Mouse (Mus musculus) lung, embryonic 15.5 days (tissue): ENCODE data around the gene Serpina9. TPM values are rescaled to one million over a fixed set of nuclear protein-coding genes. Genes with fewer than 3 reads are reported as not detected.
"Not testable (repeated sequence)": the region's sequence is repeated elsewhere in the genome, so short reads cannot be mapped to it uniquely, and the experiment has no call there.

Source experiments
- ATAC-seq: fragments of 200-750 bp; cut with Nextera tagmentation; 2 replicates; pipeline ENCODE4 v1.8.0; 2017; ENCODE audit warnings: moderate number of reproducible peaks, borderline replicate concordance; ENCODE audit not compliant: low FRiP score, low TSS enrichment; ENCODE audit errors: extremely low read depth
- H3K27ac ChIP-seq: fragments of 300-500 bp; sonication (generic); 2 replicates; pipeline ENCODE4 v1.5.1; 2015; ENCODE audit warnings: moderate library complexity, mild to moderate bottlenecking, inconsistent platforms
- H3K27me3 ChIP-seq: fragments of 300-500 bp; sonication (generic); 2 replicates; pipeline ENCODE4 v1.6.1; 2015; ENCODE audit warnings: inconsistent platforms
- H3K36me3 ChIP-seq: fragments of 300-500 bp; sonication (generic); 2 replicates; pipeline ENCODE4 v1.6.1; 2015; ENCODE audit warnings: inconsistent platforms
- H3K4me1 ChIP-seq: fragments of 300-500 bp; sonication (generic); 2 replicates; pipeline ENCODE4 v1.6.1; 2015; ENCODE audit warnings: inconsistent platforms
- H3K4me2 ChIP-seq: fragments of 300-500 bp; sonication (generic); 2 replicates; pipeline ENCODE4 v1.6.1; 2015; ENCODE audit warnings: inconsistent platforms, mild to moderate bottlenecking, moderate library complexity
- H3K4me3 ChIP-seq: fragments of 300-500 bp; sonication (generic); 2 replicates; pipeline ENCODE4 v1.5.1; 2015; ENCODE audit warnings: mild to moderate bottlenecking, inconsistent platforms
- H3K9ac ChIP-seq: fragments of 300-500 bp; sonication (generic); 2 replicates; pipeline ENCODE4 v1.6.1; 2015; ENCODE audit warnings: inconsistent platforms
- H3K9me3 ChIP-seq: fragments of 300-500 bp; sonication (generic); 2 replicates; pipeline ENCODE4 v1.6.1; 2016; ENCODE audit warnings: inconsistent platforms
- WGBS: fragments of 180-500 bp; shearing (Covaris S2); methylation state at CpG from one replicate; pipeline ENCODE4 v1.1.7; 2015; 5-methylcytosine and 5-hydroxymethylcytosine counted together
- polyA plus RNA-seq: library from polyadenylated mRNA; unstranded; fragments of >200 nt; fragmentation: Nextera tagmentation; extraction: Ambion mirVana; gene quantifications from 2 replicates; pipeline ENCODE4 v1.2.1, GENCODE M21; 2015

The Serpina9 gene
- polyA plus RNA-seq, 1 experiment from 2014 or later = 0.32 TPM

DNA sequence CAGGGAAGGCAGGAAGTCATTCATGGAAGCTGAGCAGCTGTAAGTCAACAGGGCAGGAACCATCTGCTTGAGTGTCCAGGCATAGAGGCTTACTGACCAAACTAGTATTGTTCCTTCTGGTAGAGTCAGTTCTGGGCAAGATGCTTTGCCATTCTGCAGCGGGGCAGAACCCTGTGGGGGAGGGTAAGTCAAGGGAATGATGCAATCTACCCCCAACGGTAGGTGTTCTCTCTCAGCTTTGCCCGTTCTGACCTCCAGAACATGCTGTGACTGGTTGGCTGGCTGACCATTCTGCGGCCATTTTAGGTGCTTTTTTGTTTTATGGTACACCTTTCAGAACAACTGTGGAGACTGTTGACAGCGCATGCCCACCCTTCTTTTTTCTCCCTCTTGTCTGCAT, 51.2 kb downstream of the Serpina9 start:
- no peaks in the 10 kb centered on the region for H3K4me1 ChIP-seq
- no peak for ATAC-seq
- 80% methylated on average over 5 of the region's 5 CpGs for WGBS
- H3K36me3 ChIP-seq = no peaks in the 10 kb centered on the region
- no peaks in the 10 kb centered on the region for H3K27me3 ChIP-seq
- no peak overlapping the region for H3K4me2 ChIP-seq
- no peak overlapping the region for H3K27ac ChIP-seq
- H3K9ac ChIP-seq = no peak overlapping the region
- H3K4me3 ChIP-seq = no peak overlapping the region
- no peaks in the 10 kb centered on the region for H3K9me3 ChIP-seq

GRCm38 (mm10) chr12:103961716-103962115, 51.8 kb downstream of the Serpina9 start:
- H3K4me2 ChIP-seq = no peak overlapping the region
- no peak for ATAC-seq
- no peaks in the 10 kb centered on the region for H3K36me3 ChIP-seq
- no peak overlapping the region for H3K4me3 ChIP-seq
- H3K27me3 ChIP-seq = no peaks in the 10 kb centered on the region
- H3K9me3 ChIP-seq = no peaks in the 10 kb centered on the region
- H3K27ac ChIP-seq = no peak overlapping the region
- no peaks in the 10 kb centered on the region for H3K4me1 ChIP-seq
- H3K9ac ChIP-seq = no peak overlapping the region
- WGBS = 90% methylated on average over 1 of the region's 1 CpGs

DNA sequence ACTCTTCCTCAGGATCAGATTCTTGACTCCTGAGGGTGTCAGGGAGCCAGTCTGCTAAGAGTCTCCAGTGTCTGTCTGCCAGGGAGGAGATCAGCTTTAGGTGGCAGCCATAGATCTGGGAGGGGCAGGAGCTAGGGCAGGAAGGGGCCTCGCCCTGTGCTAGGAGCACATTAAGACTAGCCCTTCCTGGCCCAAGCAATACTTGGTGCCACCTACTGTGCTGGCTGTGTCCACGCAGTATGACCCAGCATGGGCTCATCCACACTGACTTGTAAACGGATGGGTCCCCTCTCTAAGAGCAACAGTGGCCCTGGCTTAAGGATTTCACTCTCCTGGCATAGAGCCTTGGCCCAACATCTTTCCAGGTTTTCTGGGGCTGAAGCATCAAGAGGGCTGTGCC, 54.8 kb downstream of the Serpina9 start, which contains the start of gene Serpina1e:
TSS of gene Serpina1e (minus strand) at position 178 of the 400 bp plus-strand sequence.
- Histone ChIP-seq H3K4me1 (no peaks in the 10 kb centered on the region), H3K9me3 (no peaks in the 10 kb centered on the region), H3K4me3 (no peak within 1 kb of the TSS), H3K36me3 (no peaks in the 10 kb centered on the region), H3K27me3 (no peaks in the 10 kb centered on the region), H3K4me2 (no peak within 1 kb of the TSS), H3K9ac (no peak within 1 kb of the TSS), H3K27ac (no peak within 1 kb of the TSS)
- 77% methylated on average over 3 of the region's 3 CpGs for WGBS
- ATAC-seq = no peak

DNA sequence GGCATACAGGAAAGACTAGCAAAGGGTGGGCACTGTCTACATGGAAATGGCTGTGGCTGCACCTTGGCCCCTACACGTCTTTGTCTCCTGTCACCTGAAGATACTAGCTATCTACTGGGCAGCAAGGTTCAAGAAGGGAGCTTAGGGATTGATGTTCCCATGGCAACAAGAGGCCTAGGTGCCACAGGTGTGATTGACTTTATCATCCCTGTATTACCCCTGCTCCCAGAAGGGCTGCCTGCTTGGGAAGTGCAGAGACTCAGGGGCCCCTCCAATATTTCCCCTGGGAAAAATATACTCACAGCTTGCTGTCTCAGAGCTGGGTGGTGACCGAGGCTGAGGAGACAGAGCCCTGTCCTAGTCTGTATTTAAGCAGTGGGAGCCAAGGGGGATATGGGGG, 57.0 kb downstream of the Serpina9 start:
- H3K36me3 ChIP-seq, H3K9ac ChIP-seq, ATAC-seq, H3K4me1 ChIP-seq, H3K27me3 ChIP-seq, H3K4me2 ChIP-seq, H3K9me3 ChIP-seq, H3K27ac ChIP-seq, H3K4me3 ChIP-seq: not testable (repeated sequence)
- WGBS = 69% methylated on average over 2 of the region's 2 CpGs

DNA sequence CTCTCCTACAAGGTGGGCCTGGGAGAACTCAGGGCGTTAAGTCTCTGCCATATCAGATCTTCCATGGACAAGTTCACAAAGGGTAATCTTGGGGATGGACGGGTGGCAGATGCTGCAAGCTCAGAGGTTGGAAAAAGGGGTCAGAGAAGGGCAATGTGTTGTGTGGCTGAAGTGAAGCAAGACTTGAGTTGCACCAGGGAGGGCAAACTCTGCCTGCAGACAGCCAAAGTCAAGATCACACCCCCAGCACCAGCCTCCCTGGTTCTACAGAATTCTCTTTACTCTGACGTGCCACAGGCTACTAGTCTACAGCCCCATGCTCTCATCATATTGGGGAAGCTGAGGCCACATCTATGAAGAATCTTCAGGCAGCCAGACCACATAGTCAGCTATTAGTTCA, 60.6 kb downstream of the Serpina9 start:
- not testable (repeated sequence) for H3K27ac ChIP-seq, H3K9me3 ChIP-seq, H3K27me3 ChIP-seq, H3K4me2 ChIP-seq, ATAC-seq, H3K36me3 ChIP-seq, H3K4me3 ChIP-seq, H3K9ac ChIP-seq, H3K4me1 ChIP-seq
- WGBS = 73% methylated on average over 3 of the region's 3 CpGs

DNA sequence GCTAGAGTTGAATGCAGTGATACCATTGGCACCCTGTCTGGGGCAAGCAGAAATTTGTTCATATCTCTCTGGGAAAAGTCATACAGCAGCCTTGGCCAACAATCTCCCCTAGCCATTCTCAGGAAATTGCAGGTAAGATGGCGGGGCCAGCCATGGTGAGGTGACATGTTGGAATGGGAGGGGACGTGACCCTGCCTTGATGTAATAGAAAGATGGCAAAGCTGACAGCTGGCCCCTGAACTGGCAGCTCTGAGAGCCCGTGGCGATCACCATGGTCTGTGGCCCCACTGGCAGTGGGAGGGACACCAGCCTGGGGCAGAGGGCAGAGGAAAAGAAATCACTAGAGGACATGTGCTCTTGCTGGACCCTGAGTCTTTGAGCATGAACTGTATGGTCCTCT, 67.3 kb downstream of the Serpina9 start:
- Histone ChIP-seq H3K27ac (no peak overlapping the region), H3K4me3 (no peak overlapping the region), H3K36me3 (no peaks in the 10 kb centered on the region), H3K9me3 (no peaks in the 10 kb centered on the region), H3K4me1 (no peaks in the 10 kb centered on the region), H3K4me2 (no peak overlapping the region), H3K27me3 (no peaks in the 10 kb centered on the region), H3K9ac (no peak overlapping the region)
- no peak for ATAC-seq
- 74% methylated on average over 4 of the region's 4 CpGs for WGBS

Other genes starting within 250 kb of the Serpina9 start
- gene Serpina1d, start 240.2 kb downstream of the Serpina9 start, polyA plus RNA-seq = 0.15 and 2.3 TPM in 2 replicates
- gene Serpina1b, start 183.4 kb downstream of the Serpina9 start, polyA plus RNA-seq = 0.77 and 5.5 TPM in 2 replicates
- gene Serpina1a, start 150.2 kb downstream of the Serpina9 start, polyA plus RNA-seq = 0.51 and 4.1 TPM in 2 replicates
- 0.36 and 1.8 TPM in 2 replicates for gene Serpina1c, start 108.9 kb downstream of the Serpina9 start, polyA plus RNA-seq
- 0.40 and 1.1 TPM in 2 replicates for gene Serpina1e, start 54.8 kb downstream of the Serpina9 start, polyA plus RNA-seq
- not detected in 2 replicates for gene Serpina11, start 23.8 kb downstream of the Serpina9 start, polyA plus RNA-seq
- gene Serpina12, start 30.7 kb upstream of the Serpina9 start, polyA plus RNA-seq = not detected in 2 replicates
- gene Serpina5, start 87.4 kb upstream of the Serpina9 start, polyA plus RNA-seq = 0.06 TPM in 1 of 2 replicates, not detected in the other
- not detected in 2 replicates for gene Serpina3a, start 99.0 kb upstream of the Serpina9 start, polyA plus RNA-seq
- not detected in 2 replicates for gene Serpina3b, start 114.2 kb upstream of the Serpina9 start, polyA plus RNA-seq
- 0.12 TPM in 1 of 2 replicates, not detected in the other for gene Serpina3c, start 140.1 kb upstream of the Serpina9 start, polyA plus RNA-seq
- gene Serpina3f, start 200.8 kb upstream of the Serpina9 start, polyA plus RNA-seq = 0.15 TPM in 1 of 2 replicates, not detected in the other
- 1.6 and 4.4 TPM in 2 replicates for gene Serpina3g, start 222.5 kb upstream of the Serpina9 start, polyA plus RNA-seq
- gene Serpina3i, start 249.4 kb upstream of the Serpina9 start, polyA plus RNA-seq = 0.19 and 0.65 TPM in 2 replicates